Mouse (Mus musculus): ENCODE data around the gene Gtf3c4. TPM values are rescaled to one million over a fixed set of nuclear protein-coding genes. Genes with fewer than 3 reads are reported as not detected.

Gene Gtf3c4
- polyA plus RNA-seq, 1 experiment from 2014 or later, result 36.3 TPM

GRCm38 (mm10) chr2:28860678-28861423 is 20.7 kb upstream of the Gtf3c4 start:
- H3K27me3 ChIP-seq (ENCODE audit: control insufficient read depth, insufficient read depth, low read length), result no peaks in the 10 kb centered on the region
- no peak overlapping the region for H3K27ac ChIP-seq (ENCODE audit: low read depth, low read length)
- DNase-seq (ENCODE audit: low spot score) (no peak), ATAC-seq (replicated peaks; ENCODE audit: low FRiP score) (no peak)
- WGBS, result 87% methylated on average over 8 of the region's 8 CpGs
- H3K4me3 ChIP-seq (ENCODE audit: low read depth, low read length), result no peak overlapping the region
- no peaks in the 10 kb centered on the region for H3K9me3 ChIP-seq (ENCODE audit: control insufficient read depth, low read length)
- no peaks in the 10 kb centered on the region for H3K4me1 ChIP-seq (replicated peaks; ENCODE audit: control insufficient read depth, insufficient read depth, low read length)
- H3K36me3 ChIP-seq (ENCODE audit: control insufficient read depth, insufficient read depth, low read length), result no peaks in the 10 kb centered on the region; the same call in 1 of the 2 replicates
- H3K4me2 ChIP-seq (ENCODE audit: low read depth, low read length, severe bottlenecking), result no peak overlapping the region
- H3K9ac ChIP-seq (ENCODE audit: low read length), result no peak overlapping the region

GRCm38 (mm10) chr2:28859303-28859702 is 19.1 kb upstream of the Gtf3c4 start:
- H3K9me3 ChIP-seq (ENCODE audit: control insufficient read depth, low read length), result no peaks in the 10 kb centered on the region
- H3K27ac ChIP-seq (ENCODE audit: low read depth, low read length), result no peak overlapping the region
- H3K9ac ChIP-seq (ENCODE audit: low read length), result no peak overlapping the region
- no peak overlapping the region for H3K4me3 ChIP-seq (ENCODE audit: low read depth, low read length)
- WGBS, result 97% methylated on average over 4 of the region's 4 CpGs
- no peak overlapping the region for H3K4me2 ChIP-seq (ENCODE audit: low read depth, low read length, severe bottlenecking)
- ATAC-seq (replicated peaks; ENCODE audit: low FRiP score) (no peak), DNase-seq (ENCODE audit: low spot score) (no peak)
- no peaks in the 10 kb centered on the region; the same call in 1 of the 2 replicates for H3K36me3 ChIP-seq (ENCODE audit: control insufficient read depth, insufficient read depth, low read length)
- H3K4me1 ChIP-seq (replicated peaks; ENCODE audit: control insufficient read depth, insufficient read depth, low read length), result no peaks in the 10 kb centered on the region
- H3K27me3 ChIP-seq (ENCODE audit: control insufficient read depth, insufficient read depth, low read length), result no peaks in the 10 kb centered on the region

GRCm38 (mm10) chr2:28855773-28856172 is 15.6 kb upstream of the Gtf3c4 start:
- Histone ChIP-seq H3K9ac (ENCODE audit: low read length) (no peak overlapping the region), H3K27me3 (ENCODE audit: control insufficient read depth, insufficient read depth, low read length) (no peaks in the 10 kb centered on the region), H3K9me3 (ENCODE audit: control insufficient read depth, low read length) (no peaks in the 10 kb centered on the region), H3K27ac (ENCODE audit: low read depth, low read length) (no peak overlapping the region), H3K4me1 (replicated peaks; ENCODE audit: control insufficient read depth, insufficient read depth, low read length) (no peaks in the 10 kb centered on the region), H3K36me3 (ENCODE audit: control insufficient read depth, insufficient read depth, low read length) (no peaks in the 10 kb centered on the region), H3K4me2 (ENCODE audit: low read depth, low read length, severe bottlenecking) (no peak overlapping the region), H3K4me3 (ENCODE audit: low read depth, low read length) (no peak overlapping the region)
- ATAC-seq (replicated peaks; ENCODE audit: low FRiP score), result no peak
- DNase-seq (ENCODE audit: low spot score), result no peak
- 98% methylated on average over 2 of the region's 2 CpGs for WGBS

- Histone ChIP-seq H3K9me3 (ENCODE audit: control insufficient read depth, low read length) (no peaks in the 10 kb centered on the region), H3K36me3 (ENCODE audit: control insufficient read depth, insufficient read depth, low read length) (no peaks in the 10 kb centered on the region; the same call in 1 of the 2 replicates), H3K27ac (ENCODE audit: low read depth, low read length) (no peak overlapping the region), H3K27me3 (ENCODE audit: control insufficient read depth, insufficient read depth, low read length) (no peaks in the 10 kb centered on the region), H3K4me2 (ENCODE audit: low read depth, low read length, severe bottlenecking) (no peak overlapping the region), H3K9ac (ENCODE audit: low read length) (no peak overlapping the region), H3K4me1 (replicated peaks; ENCODE audit: control insufficient read depth, insufficient read depth, low read length) (no peaks in the 10 kb centered on the region), H3K4me3 (ENCODE audit: low read depth, low read length) (no peak overlapping the region)
- WGBS, result 92% methylated on average over 3 of the region's 3 CpGs
- DNase-seq (ENCODE audit: low spot score) (no peak), ATAC-seq (replicated peaks; ENCODE audit: low FRiP score) (no peak)
These were observed 12.4 kb upstream of the Gtf3c4 start for GRCm38 (mm10) chr2:28852594-28852993.

GRCm38 (mm10) chr2:28848879-28849278 is 8.7 kb upstream of the Gtf3c4 start:
- Histone ChIP-seq H3K9me3 (ENCODE audit: control insufficient read depth, low read length) (no peaks in the 10 kb centered on the region), H3K27me3 (ENCODE audit: control insufficient read depth, insufficient read depth, low read length) (no peaks in the 10 kb centered on the region), H3K4me3 (ENCODE audit: low read depth, low read length) (no peak overlapping the region), H3K9ac (ENCODE audit: low read length) (no peak overlapping the region), H3K27ac (ENCODE audit: low read depth, low read length) (no peak overlapping the region), H3K4me2 (ENCODE audit: low read depth, low read length, severe bottlenecking) (no peak overlapping the region), H3K4me1 (replicated peaks; ENCODE audit: control insufficient read depth, insufficient read depth, low read length) (no peaks in the 10 kb centered on the region), H3K36me3 (ENCODE audit: control insufficient read depth, insufficient read depth, low read length) (peaks cover 4% of the 10 kb centered on the region; the same call in 1 of the 2 replicates)
- no peak for ATAC-seq (replicated peaks; ENCODE audit: low FRiP score)
- WGBS, result 95% methylated on average over 2 of the region's 2 CpGs
- DNase-seq (ENCODE audit: low spot score), result no peak

GRCm38 (mm10) chr2:28842042-28842441 is 1.9 kb upstream of the Gtf3c4 start:
- ATAC-seq (replicated peaks; ENCODE audit: low FRiP score), result no peak
- Histone ChIP-seq H3K4me2 (ENCODE audit: low read depth, low read length, severe bottlenecking) (peak overlapping the region; percentile 11; the same call in 1 of the 2 replicates), H3K4me1 (replicated peaks; ENCODE audit: control insufficient read depth, insufficient read depth, low read length) (peaks cover 14% of the 10 kb centered on the region), H3K4me3 (ENCODE audit: low read depth, low read length) (no peak overlapping the region), H3K27me3 (ENCODE audit: control insufficient read depth, insufficient read depth, low read length) (no peaks in the 10 kb centered on the region), H3K9ac (ENCODE audit: low read length) (no peak overlapping the region), H3K9me3 (ENCODE audit: control insufficient read depth, low read length) (no peaks in the 10 kb centered on the region), H3K27ac (ENCODE audit: low read depth, low read length) (no peak overlapping the region), H3K36me3 (ENCODE audit: control insufficient read depth, insufficient read depth, low read length) (peaks cover 4% of the 10 kb centered on the region; the same call in 1 of the 2 replicates)
- DNase-seq (ENCODE audit: low spot score), result no peak
- 81% methylated on average over 3 of the region's 3 CpGs for WGBS

- Histone ChIP-seq H3K4me1 (replicated peaks; ENCODE audit: control insufficient read depth, insufficient read depth, low read length) (peaks cover 14% of the 10 kb centered on the region), H3K4me3 (ENCODE audit: low read depth, low read length) (peak overlapping the region; percentile 100), H3K9ac (ENCODE audit: low read length) (peak overlapping the region; percentile 88), H3K9me3 (ENCODE audit: control insufficient read depth, low read length) (no peaks in the 10 kb centered on the region), H3K4me2 (ENCODE audit: low read depth, low read length, severe bottlenecking) (peak overlapping the region; percentile 78), H3K27ac (ENCODE audit: low read depth, low read length) (peak overlapping the region; percentile 83), H3K27me3 (ENCODE audit: control insufficient read depth, insufficient read depth, low read length) (no peaks in the 10 kb centered on the region), H3K36me3 (ENCODE audit: control insufficient read depth, insufficient read depth, low read length) (peaks cover 4% of the 10 kb centered on the region; the same call in 1 of the 2 replicates)
- DNase-seq (ENCODE audit: low spot score) (no peak), ATAC-seq (replicated peaks; ENCODE audit: low FRiP score) (peak; percentile 66)
- WGBS, result under 1% methylated on average over 50 of the region's 53 CpGs
These were observed 499 bp downstream of the Gtf3c4 start for GRCm38 (mm10) chr2:28839501-28840221.

- WGBS, result 86% methylated on average over 3 of the region's 3 CpGs
- no peak overlapping the region for H3K9ac ChIP-seq (ENCODE audit: low read length)
- H3K36me3 ChIP-seq (ENCODE audit: control insufficient read depth, insufficient read depth, low read length), result peaks cover 16% of the 10 kb centered on the region; the same call in 1 of the 2 replicates
- DNase-seq (ENCODE audit: low spot score), result no peak
- H3K9me3 ChIP-seq (ENCODE audit: control insufficient read depth, low read length), result no peaks in the 10 kb centered on the region
- no peak for ATAC-seq (replicated peaks; ENCODE audit: low FRiP score)
- H3K27ac ChIP-seq (ENCODE audit: low read depth, low read length), result no peak overlapping the region
- H3K27me3 ChIP-seq (ENCODE audit: control insufficient read depth, insufficient read depth, low read length), result no peaks in the 10 kb centered on the region
- no peak overlapping the region for H3K4me2 ChIP-seq (ENCODE audit: low read depth, low read length, severe bottlenecking)
- H3K4me1 ChIP-seq (replicated peaks; ENCODE audit: control insufficient read depth, insufficient read depth, low read length), result peaks cover 8% of the 10 kb centered on the region
- H3K4me3 ChIP-seq (ENCODE audit: low read depth, low read length), result no peak overlapping the region
These were observed 3.8 kb downstream of the Gtf3c4 start for GRCm38 (mm10) chr2:28836181-28836940.
